Mouse (Mus musculus): ENCODE results near the gene Crcp. TPM values are rescaled to one million over a fixed set of nuclear protein-coding genes. Genes with fewer than 3 reads are reported as not detected.
A peak's percentile ranks its signal among the peaks of the same experiment; 100 is the strongest.

Crcp gene
- total and polyA plus RNA-seq, 3 experiments: 42.3 to 63.2 (median 58.3) TPM

GRCm38 (mm10) chr5:130022366-130022765, 6.7 kb upstream of the Crcp start:
- Histone ChIP-seq H3K27ac (ENCODE audit: insufficient read depth, low read depth) (no peak overlapping the region), H3K27me3 (replicated peaks) (peaks cover 4% of the 10 kb centered on the region), H3K9me3 (replicated peaks; ENCODE audit: low read length) (no peaks in the 10 kb centered on the region), H3K4me1 (ENCODE audit: control insufficient read depth in 1 of 2, insufficient read depth in 2 of 2) (peaks cover 22 to 46% of the 10 kb centered on the region in 2 experiments), H3K4me3 (replicated peaks in 1 of 3; ENCODE audit: low read depth in 2 of 3, low read length in 2 of 3, poor library complexity in 1 of 3) (no peak overlapping the region), H3K36me3 (replicated peaks in 1 of 2; ENCODE audit: control insufficient read depth in 1 of 2, insufficient read depth in 1 of 2, low read length in 1 of 2) (peaks cover 13 to 33% of the 10 kb centered on the region in 2 experiments), H3K4me2 (ENCODE audit: insufficient read depth, low read depth, poor library complexity, severe bottlenecking) (no peak overlapping the region), H3K9ac (ENCODE audit: insufficient read depth, low read depth) (no peak overlapping the region), H3K79me2 (replicated peaks; ENCODE audit: control insufficient read depth, extremely low read depth, insufficient read depth, poor library complexity, severe bottlenecking) (no peaks in the 10 kb centered on the region)
- in situ Hi-C loops (cut with MboI; ENCODE audit: low pct_ligation_motif_present, low pct_unique_long_range_greater_than_20kb, low sequenced_read_pairs) (no loop called here), dilution Hi-C loops (cut with MboI; ENCODE audit: extremely low pct_ligation_motif_present, extremely low pct_unique_long_range_greater_than_20kb, low sequenced_read_pairs) (no loop called here)
- TF ChIP-seq ETS1 (conservative IDR thresholded peaks at IDR 0.05; ENCODE audit: low read depth, low read length) (no peak), IRF4 (IDR thresholded peaks at IDR 0.05; ENCODE audit: low read depth, low read length) (no peak), USF1 (IDR thresholded peaks at IDR 0.05; ENCODE audit: low read depth, low read length) (no peak), UBTF (IDR thresholded peaks at IDR 0.05; ENCODE audit: low read depth, low read length) (no peak), MAFK (IDR thresholded peaks at IDR 0.05; ENCODE audit: insufficient replicate concordance, low read length) (no peak), EP300 (IDR thresholded peaks at IDR 0.05; ENCODE audit: low read length) (no peak), MYC (IDR thresholded peaks at IDR 0.05; ENCODE audit: low read depth, low read length) (no peak), MEF2A (IDR thresholded peaks at IDR 0.05; ENCODE audit: borderline replicate concordance, low read depth, low read length) (no peak), MAX (IDR thresholded peaks at IDR 0.05; ENCODE audit: low read length) (no peak), ZKSCAN1 (IDR thresholded peaks at IDR 0.05; ENCODE audit: borderline replicate concordance, low read depth, low read length) (no peak), HCFC1 (IDR thresholded peaks at IDR 0.05; ENCODE audit: low read depth, low read length) (no peak), TCF12 (IDR thresholded peaks at IDR 0.05; ENCODE audit: low read depth, low read length) (no peak), SMC3 (IDR thresholded peaks at IDR 0.05; ENCODE audit: low read depth, low read length) (no peak), USF2 (conservative IDR thresholded peaks at IDR 0.05; ENCODE audit: low read depth, low read length) (no peak), POLR2AphosphoS2 (IDR thresholded peaks at IDR 0.05; ENCODE audit: low read depth, low read length) (no peak), RCOR1 (conservative IDR thresholded peaks at IDR 0.05; ENCODE audit: low read depth, low read length) (no peak), POLR2A (IDR thresholded peaks at IDR 0.05; ENCODE audit: low read depth, low read length) (no peak), CHD2 (IDR thresholded peaks at IDR 0.05; ENCODE audit: low read length) (no peak)
- no peak for DNase-seq (ENCODE audit: extremely low read depth)

GRCm38 (mm10) chr5:130023067-130023766, 5.9 kb upstream of the Crcp start:
- no peaks in the 10 kb centered on the region for H3K79me2 ChIP-seq (replicated peaks; ENCODE audit: control insufficient read depth, extremely low read depth, insufficient read depth, poor library complexity, severe bottlenecking)
- H3K27me3 ChIP-seq (replicated peaks): peaks cover 6% of the 10 kb centered on the region
- H3K27ac ChIP-seq (ENCODE audit: insufficient read depth, low read depth): no peak overlapping the region
- peaks cover 22 to 46% of the 10 kb centered on the region in 2 experiments for H3K4me1 ChIP-seq (ENCODE audit: control insufficient read depth in 1 of 2, insufficient read depth in 2 of 2)
- dilution Hi-C loops (cut with MboI; ENCODE audit: extremely low pct_ligation_motif_present, extremely low pct_unique_long_range_greater_than_20kb, low sequenced_read_pairs) (no loop called here), in situ Hi-C loops (cut with MboI; ENCODE audit: low pct_ligation_motif_present, low pct_unique_long_range_greater_than_20kb, low sequenced_read_pairs) (no loop called here)
- H3K9ac ChIP-seq (ENCODE audit: insufficient read depth, low read depth): peak overlapping the region; percentile 91; the same call in 1 of the 2 replicates
- DNase-seq (ENCODE audit: extremely low read depth): no peak
- no peaks in the 10 kb centered on the region for H3K9me3 ChIP-seq (replicated peaks; ENCODE audit: low read length)
- peak overlapping the region; percentile 76 for H3K4me2 ChIP-seq (ENCODE audit: insufficient read depth, low read depth, poor library complexity, severe bottlenecking)
- H3K4me3 ChIP-seq (replicated peaks in 1 of 3; ENCODE audit: low read depth in 2 of 3, low read length in 2 of 3, poor library complexity in 1 of 3): peak overlapping the region; percentile 65 to 100 (median 99)
- peaks cover 8 to 25% of the 10 kb centered on the region in 2 experiments for H3K36me3 ChIP-seq (replicated peaks in 1 of 2; ENCODE audit: control insufficient read depth in 1 of 2, insufficient read depth in 1 of 2, low read length in 1 of 2)
- TF ChIP-seq TBP (conservative IDR thresholded peaks at IDR 0.05; ENCODE audit: low read depth, low read length) (no peak), ZNF384 (IDR thresholded peaks at IDR 0.05; ENCODE audit: low read depth, low read length) (peak; percentile 64), MXI1 (IDR thresholded peaks at IDR 0.05; ENCODE audit: low read depth, low read length) (peak; percentile 31; the same call in 1 of the 2 replicates), MAX (IDR thresholded peaks at IDR 0.05; ENCODE audit: low read length) (peak; percentile 56; the same call in 1 of the 2 replicates), E2F4 (IDR thresholded peaks at IDR 0.05; ENCODE audit: insufficient replicate concordance, low read depth, low read length) (no peak)

Measured in CH12.LX (cell line).